Mouse (Mus musculus): ENCODE data around the gene Rnf141. TPM values are rescaled to one million over a fixed set of nuclear protein-coding genes. Genes with fewer than 3 reads are reported as not detected.

Gene Rnf141
- polyA plus RNA-seq, 1 experiment from 2014 or later: 39.0 TPM

GRCm38 (mm10) chr7:110808962-110809361, 35.3 kb downstream of the Rnf141 start:
- no peak overlapping the region for H3K4me3 ChIP-seq (ENCODE audit: low read length)
- 0 out of 2 replicates have a peak overlapping the region, but pooled peaks have one; percentile 5 for H3K9ac ChIP-seq (ENCODE audit: low read depth, low read length)
- H3K27me3 ChIP-seq (replicated peaks; ENCODE audit: control insufficient read depth, insufficient read depth, low read length): no peaks in the 10 kb centered on the region
- no peak overlapping the region for H3K4me2 ChIP-seq (ENCODE audit: low read depth, low read length)
- WGBS: 57% methylated on average over 3 of the region's 3 CpGs
- H3K4me1 ChIP-seq (ENCODE audit: control insufficient read depth, insufficient read depth, low read length): no peaks in the 10 kb centered on the region
- no peak overlapping the region for H3K27ac ChIP-seq (ENCODE audit: low read length)
- no peaks in the 10 kb centered on the region for H3K36me3 ChIP-seq (ENCODE audit: control insufficient read depth, insufficient read depth, low read length)
- ATAC-seq: no peak
- no peaks in the 10 kb centered on the region for H3K9me3 ChIP-seq (ENCODE audit: control insufficient read depth, low read length)

GRCm38 (mm10) chr7:110807460-110808030, 36.7 kb downstream of the Rnf141 start:
- no peak overlapping the region for H3K9ac ChIP-seq (ENCODE audit: low read depth, low read length)
- 89% methylated on average over 13 of the region's 13 CpGs for WGBS
- H3K4me3 ChIP-seq (ENCODE audit: low read length): no peak overlapping the region
- no peaks in the 10 kb centered on the region for H3K4me1 ChIP-seq (ENCODE audit: control insufficient read depth, insufficient read depth, low read length)
- H3K36me3 ChIP-seq (ENCODE audit: control insufficient read depth, insufficient read depth, low read length): no peaks in the 10 kb centered on the region
- no peak overlapping the region for H3K27ac ChIP-seq (ENCODE audit: low read length)
- no peaks in the 10 kb centered on the region for H3K27me3 ChIP-seq (replicated peaks; ENCODE audit: control insufficient read depth, insufficient read depth, low read length)
- ATAC-seq: no peak
- H3K4me2 ChIP-seq (ENCODE audit: low read depth, low read length): no peak overlapping the region
- no peaks in the 10 kb centered on the region for H3K9me3 ChIP-seq (ENCODE audit: control insufficient read depth, low read length)

GRCm38 (mm10) chr7:110804266-110804665, 40.0 kb downstream of the Rnf141 start:
- 71% methylated on average over 3 of the region's 3 CpGs for WGBS
- Histone ChIP-seq H3K27me3 (replicated peaks; ENCODE audit: control insufficient read depth, insufficient read depth, low read length) (no peaks in the 10 kb centered on the region), H3K9ac (ENCODE audit: low read depth, low read length) (no peak overlapping the region)

GRCm38 (mm10) chr7:110803131-110803530, 41.1 kb downstream of the Rnf141 start:
- no peak overlapping the region for H3K9ac ChIP-seq (ENCODE audit: low read depth, low read length)
- H3K27me3 ChIP-seq (replicated peaks; ENCODE audit: control insufficient read depth, insufficient read depth, low read length): no peaks in the 10 kb centered on the region
- no peak overlapping the region for H3K4me2 ChIP-seq (ENCODE audit: low read depth, low read length)
- H3K4me3 ChIP-seq (ENCODE audit: low read length): no peak overlapping the region
- no peaks in the 10 kb centered on the region for H3K9me3 ChIP-seq (ENCODE audit: control insufficient read depth, low read length)
- 95% methylated on average over 10 of the region's 10 CpGs for WGBS
- ATAC-seq: no peak
- no peaks in the 10 kb centered on the region for H3K36me3 ChIP-seq (ENCODE audit: control insufficient read depth, insufficient read depth, low read length)
- H3K4me1 ChIP-seq (ENCODE audit: control insufficient read depth, insufficient read depth, low read length): no peaks in the 10 kb centered on the region
- H3K27ac ChIP-seq (ENCODE audit: low read length): no peak overlapping the region

More at GRCm38 (mm10) chr7:110804266-110804665, 40.0 kb downstream of the Rnf141 start:
- no peaks in the 10 kb centered on the region for H3K9me3 ChIP-seq (ENCODE audit: control insufficient read depth, low read length)
- H3K4me3 ChIP-seq (ENCODE audit: low read length): no peak overlapping the region
- H3K4me1 ChIP-seq (ENCODE audit: control insufficient read depth, insufficient read depth, low read length): no peaks in the 10 kb centered on the region
- H3K27ac ChIP-seq (ENCODE audit: low read length): no peak overlapping the region
- H3K4me2 ChIP-seq (ENCODE audit: low read depth, low read length): no peak overlapping the region
- ATAC-seq: no peak
- H3K36me3 ChIP-seq (ENCODE audit: control insufficient read depth, insufficient read depth, low read length): no peaks in the 10 kb centered on the region

GRCm38 (mm10) chr7:110801028-110801427, 43.2 kb downstream of the Rnf141 start:
- H3K27me3 ChIP-seq (replicated peaks; ENCODE audit: control insufficient read depth, insufficient read depth, low read length): no peaks in the 10 kb centered on the region
- no peak overlapping the region for H3K4me3 ChIP-seq (ENCODE audit: low read length)
- under 1% methylated on average over 4 of the region's 4 CpGs for WGBS
- H3K9ac ChIP-seq (ENCODE audit: low read depth, low read length): no peak overlapping the region
- peaks cover 7% of the 10 kb centered on the region for H3K4me1 ChIP-seq (ENCODE audit: control insufficient read depth, insufficient read depth, low read length)
- H3K9me3 ChIP-seq (ENCODE audit: control insufficient read depth, low read length): no peaks in the 10 kb centered on the region
- H3K27ac ChIP-seq (ENCODE audit: low read length): no peak overlapping the region
- H3K36me3 ChIP-seq (ENCODE audit: control insufficient read depth, insufficient read depth, low read length): no peaks in the 10 kb centered on the region
- no peak overlapping the region for H3K4me2 ChIP-seq (ENCODE audit: low read depth, low read length)
- peak; percentile 46 for ATAC-seq

- 80% methylated on average over 11 of the region's 11 CpGs for WGBS
- H3K27me3 ChIP-seq (replicated peaks; ENCODE audit: control insufficient read depth, insufficient read depth, low read length): no peaks in the 10 kb centered on the region
- ATAC-seq: no peak
Observed at GRCm38 (mm10) chr7:110797722-110798409, 46.4 kb downstream of the Rnf141 start.

GRCm38 (mm10) chr7:110796367-110797051, 47.7 kb downstream of the Rnf141 start:
- H3K9ac ChIP-seq (ENCODE audit: low read depth, low read length): no peak overlapping the region
- peaks cover 28% of the 10 kb centered on the region for H3K4me1 ChIP-seq (ENCODE audit: control insufficient read depth, insufficient read depth, low read length)
- no peak overlapping the region for H3K4me2 ChIP-seq (ENCODE audit: low read depth, low read length)
- no peak overlapping the region for H3K27ac ChIP-seq (ENCODE audit: low read length)
- WGBS: 64% methylated on average over 12 of the region's 12 CpGs
- no peak for ATAC-seq
- no peaks in the 10 kb centered on the region for H3K9me3 ChIP-seq (ENCODE audit: control insufficient read depth, low read length)
- H3K4me3 ChIP-seq (ENCODE audit: low read length): no peak overlapping the region
- no peaks in the 10 kb centered on the region for H3K36me3 ChIP-seq (ENCODE audit: control insufficient read depth, insufficient read depth, low read length)
- no peaks in the 10 kb centered on the region for H3K27me3 ChIP-seq (replicated peaks; ENCODE audit: control insufficient read depth, insufficient read depth, low read length)

More at GRCm38 (mm10) chr7:110797722-110798409, 46.4 kb downstream of the Rnf141 start:
- Histone ChIP-seq H3K36me3 (ENCODE audit: control insufficient read depth, insufficient read depth, low read length) (no peaks in the 10 kb centered on the region), H3K9me3 (ENCODE audit: control insufficient read depth, low read length) (no peaks in the 10 kb centered on the region), H3K4me3 (ENCODE audit: low read length) (no peak overlapping the region), H3K9ac (ENCODE audit: low read depth, low read length) (no peak overlapping the region), H3K4me2 (ENCODE audit: low read depth, low read length) (no peak overlapping the region), H3K27ac (ENCODE audit: low read length) (no peak overlapping the region), H3K4me1 (ENCODE audit: control insufficient read depth, insufficient read depth, low read length) (peaks cover 20% of the 10 kb centered on the region)

- 71% methylated on average over 4 of the region's 4 CpGs for WGBS
- Histone ChIP-seq H3K36me3 (ENCODE audit: control insufficient read depth, insufficient read depth, low read length) (no peaks in the 10 kb centered on the region), H3K4me1 (ENCODE audit: control insufficient read depth, insufficient read depth, low read length) (peaks cover 28% of the 10 kb centered on the region), H3K4me3 (ENCODE audit: low read length) (no peak overlapping the region), H3K27me3 (replicated peaks; ENCODE audit: control insufficient read depth, insufficient read depth, low read length) (no peaks in the 10 kb centered on the region), H3K27ac (ENCODE audit: low read length) (no peak overlapping the region), H3K4me2 (ENCODE audit: low read depth, low read length) (no peak overlapping the region), H3K9me3 (ENCODE audit: control insufficient read depth, low read length) (no peaks in the 10 kb centered on the region), H3K9ac (ENCODE audit: low read depth, low read length) (no peak overlapping the region)
- ATAC-seq: no peak
Observed at GRCm38 (mm10) chr7:110794722-110795121, 49.5 kb downstream of the Rnf141 start.

GRCm38 (mm10) chr7:110792834-110793233, 51.4 kb downstream of the Rnf141 start:
- Histone ChIP-seq H3K27me3 (replicated peaks; ENCODE audit: control insufficient read depth, insufficient read depth, low read length) (no peaks in the 10 kb centered on the region), H3K9ac (ENCODE audit: low read depth, low read length) (no peak overlapping the region), H3K27ac (ENCODE audit: low read length) (peak overlapping the region; percentile 78), H3K9me3 (ENCODE audit: control insufficient read depth, low read length) (no peaks in the 10 kb centered on the region), H3K4me3 (ENCODE audit: low read length) (no peak overlapping the region), H3K4me2 (ENCODE audit: low read depth, low read length) (no peak overlapping the region), H3K4me1 (ENCODE audit: control insufficient read depth, insufficient read depth, low read length) (peaks cover 28% of the 10 kb centered on the region), H3K36me3 (ENCODE audit: control insufficient read depth, insufficient read depth, low read length) (no peaks in the 10 kb centered on the region)
- peak; percentile 97 for ATAC-seq
- 87% methylated on average over 2 of the region's 2 CpGs for WGBS

All from intestine, embryonic 16.5 days (tissue).